Mouse (Mus musculus) T-cell, adult 2 months (primary cell): ENCODE data around the gene Fam71e2.
A peak's percentile ranks its signal among the peaks of the same experiment; 100 is the strongest.
"Not testable (repeated sequence)": the region's sequence is repeated elsewhere in the genome, so short reads cannot be mapped to it uniquely, and the experiment has no call there.

Source experiments
- DNase-seq: peaks from one replicate; pipeline ENCODE4 v3.0.0; 2022; ENCODE audit warnings: low spot score

Gene Fam71e2

GRCm38 (mm10) chr7:4771202-4771601, at the start of gene Fam71e2:
Gene Fam71e2 (minus strand): TSS chr7:4771302.
- no peak for DNase-seq

- DNase-seq, result peak; percentile 37
Measured at GRCm38 (mm10) chr7:4816559-4816958, 45.5 kb upstream of the Fam71e2 start.

DNA sequence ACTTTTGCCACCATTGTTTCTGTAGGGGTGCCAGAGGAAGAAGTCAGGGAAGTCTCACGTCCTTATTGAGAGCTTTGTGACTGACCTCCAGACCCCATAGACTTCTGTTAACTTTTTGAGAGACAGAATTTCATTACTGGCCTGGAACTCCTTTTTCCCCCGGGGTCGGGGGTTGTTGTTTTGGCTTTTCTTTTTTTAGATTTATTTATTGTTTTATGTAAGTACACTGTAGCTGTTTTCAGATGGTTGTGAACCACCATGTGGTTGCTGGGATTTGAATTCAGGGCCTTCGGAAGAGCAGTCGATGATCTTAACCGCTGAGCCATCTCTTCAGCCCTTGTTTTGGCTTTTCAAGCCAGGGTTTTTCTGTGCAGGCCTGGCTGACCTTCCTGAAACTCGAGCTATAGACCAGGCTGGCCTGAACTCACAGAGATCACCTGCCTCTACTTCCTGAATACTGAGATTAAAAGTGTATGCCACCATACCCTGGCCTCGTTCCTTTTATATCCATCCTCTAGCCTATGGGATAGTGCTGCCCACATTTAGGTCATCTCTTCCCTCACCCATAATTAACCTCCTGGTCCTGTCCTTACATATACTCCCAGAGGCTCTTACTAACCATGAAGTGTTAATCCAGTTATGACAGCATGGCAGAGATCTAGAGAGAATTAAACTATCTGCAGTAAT, 42.1 kb upstream of the Fam71e2 start:
- no peak for DNase-seq

GRCm38 (mm10) chr7:4812303-4813104, 41.4 kb upstream of the Fam71e2 start, which contains the start of gene Ube2s:
Gene Ube2s (minus strand): TSS chr7:4812590.
- peak; percentile 99 for DNase-seq

- peak; percentile 34 for DNase-seq
Measured at GRCm38 (mm10) chr7:4811842-4812302, 40.8 kb upstream of the Fam71e2 start.

- not testable (repeated sequence) for DNase-seq
Measured at GRCm38 (mm10) chr7:4811131-4811530, 40.0 kb upstream of the Fam71e2 start.

GRCm38 (mm10) chr7:4806716-4807115, 35.6 kb upstream of the Fam71e2 start:
- peak; percentile 47 for DNase-seq

- DNase-seq, result no peak
Measured at GRCm38 (mm10) chr7:4802247-4802646, 31.1 kb upstream of the Fam71e2 start.

GRCm38 (mm10) chr7:4795767-4796433, 24.8 kb upstream of the Fam71e2 start:
- peak; percentile 55 for DNase-seq

- DNase-seq, result no peak
Measured at GRCm38 (mm10) chr7:4794631-4795168, 23.6 kb upstream of the Fam71e2 start.

DNA sequence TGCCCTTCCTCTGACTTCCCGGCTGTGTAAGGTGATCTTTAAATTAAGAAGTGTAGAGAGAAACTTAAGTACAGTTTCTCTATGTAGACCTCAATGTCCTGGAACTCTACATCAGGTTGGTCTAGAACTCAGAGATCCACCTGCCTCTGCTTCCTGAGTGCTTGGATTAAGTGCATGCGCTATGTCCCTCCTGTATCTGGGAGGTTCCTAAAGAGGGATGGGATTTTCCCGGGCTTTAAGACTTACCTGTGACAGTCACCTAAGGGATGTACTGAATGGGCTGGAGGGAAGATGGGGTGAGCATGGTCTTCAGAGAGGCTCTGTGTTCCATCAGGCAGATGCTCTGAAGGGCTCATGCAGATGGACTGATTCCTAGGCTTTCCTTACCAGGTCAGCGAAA, 22.6 kb upstream of the Fam71e2 start:
- DNase-seq, result no peak

GRCm38 (mm10) chr7:4793248-4793647, 22.1 kb upstream of the Fam71e2 start:
- not testable (repeated sequence) for DNase-seq

DNA sequence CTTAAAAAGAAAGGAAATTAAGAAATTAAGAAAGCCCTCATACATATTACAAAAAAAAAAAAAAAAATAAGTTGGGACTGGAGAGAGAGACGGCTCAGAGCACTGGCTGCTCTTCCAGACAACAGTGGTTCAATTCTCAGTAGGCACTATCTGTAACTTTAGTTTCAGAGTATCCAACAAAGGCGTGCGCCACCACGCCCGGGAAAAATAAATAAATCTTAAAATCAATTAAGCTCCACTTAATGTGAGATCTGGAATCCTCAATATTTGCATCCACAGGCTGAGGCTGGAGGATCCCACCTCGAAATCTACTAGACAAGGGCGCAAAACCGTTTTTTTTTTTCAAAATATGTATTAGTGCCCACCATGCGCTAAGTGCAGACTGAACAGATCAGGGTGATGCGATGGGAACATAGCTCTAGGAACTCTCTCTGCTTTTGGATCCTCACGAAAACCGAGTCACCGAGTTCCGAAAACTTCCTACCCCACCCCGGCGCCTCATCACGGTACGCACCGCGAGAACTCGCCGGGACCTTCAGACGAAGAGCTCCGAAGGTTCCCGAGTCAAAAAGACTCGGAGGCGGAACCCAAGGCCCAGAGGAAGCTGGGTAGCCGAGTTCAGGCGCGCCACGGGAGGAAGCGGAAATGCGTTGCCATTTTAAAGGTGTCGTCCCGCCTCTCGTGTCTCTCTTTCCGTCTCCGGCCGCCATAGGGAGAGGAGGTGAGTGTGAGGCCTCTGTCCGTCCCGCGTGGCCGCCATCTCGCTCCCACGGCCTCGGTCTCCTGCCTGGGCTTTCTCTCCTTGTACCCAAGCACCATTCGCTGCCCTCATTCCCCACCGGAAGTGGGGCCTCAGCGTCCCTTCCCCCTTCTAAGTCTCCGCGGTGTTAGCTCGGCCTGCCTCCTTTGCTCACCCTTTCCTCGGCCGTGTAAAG, 21.4 kb upstream of the Fam71e2 start, which contains the start of gene Rpl28:
Rpl28 (plus strand) TSS at position 597 of the 935 bp plus-strand sequence.
- DNase-seq, result peak; percentile 95

DNA sequence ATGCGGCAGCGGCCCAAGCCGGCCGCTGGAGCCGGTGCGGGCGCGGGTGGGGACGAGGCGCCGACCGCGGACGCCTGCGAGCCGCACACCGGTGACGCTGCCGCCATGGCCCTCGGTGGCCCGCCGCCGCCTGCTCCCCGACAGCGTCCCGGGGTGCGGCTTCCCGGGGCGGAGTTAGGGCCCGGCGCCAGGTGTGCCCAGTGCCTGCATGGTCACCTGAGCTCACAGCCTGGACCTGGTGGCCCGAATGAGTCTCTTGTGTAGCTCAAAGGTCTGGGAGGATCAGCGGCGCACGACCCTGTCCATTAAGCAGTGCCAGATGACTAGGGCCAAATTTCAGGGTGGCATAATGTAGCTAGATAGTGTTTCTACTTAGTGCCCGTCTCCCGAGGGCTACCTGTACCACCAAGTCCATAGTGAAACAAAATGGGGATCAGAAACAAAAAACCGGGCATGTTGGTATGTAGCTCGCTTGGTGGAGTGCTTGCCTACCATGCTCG, 18.4 kb upstream of the Fam71e2 start, which contains the start of gene Tmem238:
Tmem238 (minus strand) TSS at position 221 of the 500 bp plus-strand sequence.
- DNase-seq, result no peak

DNA sequence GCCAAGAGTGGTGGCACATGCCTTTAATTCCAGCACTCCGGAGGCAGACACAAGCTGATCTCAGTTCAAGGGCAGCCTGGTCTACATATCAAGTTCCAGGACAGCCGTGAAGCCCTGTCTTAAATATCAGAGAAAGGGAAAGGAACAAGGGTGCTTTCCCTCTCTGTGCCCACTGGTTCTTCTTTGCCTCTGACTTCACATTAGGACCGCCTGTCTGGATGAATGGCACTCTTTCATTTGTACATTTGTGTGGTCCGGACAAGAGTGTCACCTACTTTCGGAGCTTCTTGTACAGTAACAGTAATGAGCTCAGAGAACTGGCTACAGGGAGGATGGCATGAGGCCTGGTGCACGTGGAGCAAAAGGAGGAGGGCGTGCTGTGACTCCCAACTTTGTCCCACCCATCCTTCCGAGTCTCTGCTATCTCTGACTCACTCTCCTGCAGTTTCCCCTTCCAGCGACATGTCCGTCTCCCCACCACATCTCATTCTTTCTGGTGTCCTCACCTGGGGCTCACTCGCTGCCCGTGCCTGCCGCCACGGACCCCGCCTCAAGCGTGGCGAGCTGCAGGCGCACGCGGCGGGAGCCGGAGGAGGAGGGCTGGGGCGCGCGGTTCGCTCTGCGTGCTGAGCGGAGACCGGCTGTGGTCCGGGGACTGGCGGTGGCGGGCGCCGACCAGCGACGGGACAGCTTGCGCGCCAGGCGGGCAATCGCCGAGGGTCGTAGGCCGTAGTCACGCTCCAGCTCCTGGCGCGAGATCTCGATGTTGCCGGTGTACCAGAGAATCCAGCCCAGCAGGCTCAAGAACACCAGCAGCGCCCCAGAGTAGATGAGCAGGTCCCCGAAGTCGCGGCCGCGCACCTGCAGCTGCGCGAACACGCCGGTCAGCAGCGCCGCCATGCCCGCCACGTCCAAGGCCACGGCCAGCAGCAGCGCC, 17.7 kb upstream of the Fam71e2 start:
- peak; percentile 30 for DNase-seq

GRCm38 (mm10) chr7:4783667-4784268, 12.7 kb upstream of the Fam71e2 start:
- DNase-seq, result no peak

- no peak for DNase-seq
Measured at GRCm38 (mm10) chr7:4782759-4783158, 11.7 kb upstream of the Fam71e2 start, which contains the start of the genes Il11 and Tmem190. Gene Il11 (minus strand): TSS chr7:4782859. Gene Tmem190 (plus strand): TSS chr7:4782937.

- DNase-seq, result no peak
Measured at GRCm38 (mm10) chr7:4782130-4782529, 11.0 kb upstream of the Fam71e2 start.

DNA sequence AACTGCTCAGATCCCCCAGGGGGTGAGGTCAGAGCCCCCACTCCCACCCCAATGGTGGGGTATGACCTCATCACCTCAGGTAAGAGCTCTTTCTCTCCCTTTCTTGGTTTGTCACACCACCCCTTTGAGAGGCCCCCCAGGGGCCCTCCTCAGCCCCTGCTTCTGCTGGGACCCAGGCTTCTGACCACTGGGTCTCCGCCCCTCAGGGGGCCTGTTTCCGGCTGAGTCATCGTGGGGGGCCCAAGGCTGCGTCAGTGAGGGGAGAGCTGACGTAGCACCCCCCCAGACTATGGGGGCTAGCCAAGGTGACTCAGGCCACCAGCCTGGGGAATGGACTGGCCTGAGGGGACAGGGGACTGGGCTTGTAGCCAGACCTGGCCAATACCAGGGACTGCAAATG, 8.8 kb upstream of the Fam71e2 start:
- DNase-seq, result no peak
